Mouse (Mus musculus) ES-E14 (cell line): ENCODE data around the gene Cct8l1.

Experiments
- CHD2 ChIP-seq: IDR thresholded peaks from 2 replicates; pipeline ENCODE4 v1.6.1; 2014; ENCODE audit warnings: mild to moderate bottlenecking, low read depth, low read length, inconsistent platforms
- HCFC1 ChIP-seq: IDR thresholded peaks from 2 replicates; pipeline ENCODE4 v1.6.1; 2012; ENCODE audit warnings: low read length, inconsistent platforms, borderline replicate concordance; ENCODE audit not compliant: insufficient read depth
- MAFK ChIP-seq: IDR thresholded peaks from 2 replicates; pipeline ENCODE4 v1.6.1; 2014; ENCODE audit warnings: mild to moderate bottlenecking, low read depth, low read length, inconsistent platforms; ENCODE audit not compliant: insufficient read depth
- ZC3H11A ChIP-seq: IDR thresholded peaks from 2 replicates; pipeline ENCODE4 v1.6.1; 2012; ENCODE audit warnings: low read depth, mild to moderate bottlenecking, inconsistent platforms, low read length, borderline replicate concordance
- ZNF384 ChIP-seq: IDR thresholded peaks from 2 replicates; pipeline ENCODE4 v1.6.1; 2012; ENCODE audit warnings: low read depth, low read length, inconsistent platforms

DNA sequence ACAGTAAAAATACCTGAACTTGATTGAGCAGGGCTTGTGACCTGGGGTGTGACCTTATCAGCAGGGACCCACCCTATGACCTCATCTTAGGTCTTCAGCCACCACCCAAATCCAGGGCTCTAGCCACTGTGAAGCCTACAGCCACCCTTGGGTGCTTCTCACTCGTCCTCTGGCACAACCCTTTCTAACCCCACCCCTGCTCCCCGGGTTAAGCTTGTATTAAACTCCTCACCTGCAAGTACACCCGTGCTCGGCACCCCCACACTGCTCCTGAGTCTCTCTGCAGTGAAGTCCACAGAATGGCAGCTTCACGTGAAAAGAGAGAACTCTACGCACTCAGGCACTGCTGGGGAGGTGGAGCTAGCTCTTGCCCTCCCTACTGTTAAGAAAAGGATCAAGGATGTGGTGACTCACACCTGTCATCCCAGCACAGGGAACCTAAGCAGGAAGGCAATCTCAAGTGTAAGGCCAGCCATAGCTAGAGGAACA, 21.1 kb downstream of the Cct8l1 start:
- TF ChIP-seq HCFC1 (no peak), MAFK (no peak), CHD2 (no peak), ZNF384 (no peak), ZC3H11A (no peak)
